Mouse (Mus musculus) erythroblast, embryonic 14.5 days (primary cell): Measurements from ENCODE around the gene Slc2a2.

ENCODE experiments used
- GATA1 ChIP-seq: IDR thresholded peaks from 2 replicates; pipeline ENCODE4 v1.6.1; 2012; ENCODE audit warnings: low read length, inconsistent platforms, mixed read lengths
- TAL1 ChIP-seq: IDR thresholded peaks from 3 replicates; pipeline ENCODE4 v1.6.1; 2012; ENCODE audit warnings: low read length, inconsistent platforms, mixed read lengths

GRCm38 (mm10) chr3:28725203-28725602 is 27.5 kb downstream of the Slc2a2 start:
- TF ChIP-seq TAL1 (no peak), GATA1 (no peak)
